Mouse (Mus musculus): ENCODE measurements around the gene Tnfrsf25. TPM values are rescaled to one million over a fixed set of nuclear protein-coding genes. Genes with fewer than 3 reads are reported as not detected.

The Tnfrsf25 gene
- polyA plus RNA-seq, 2 experiments, result 0.15 to 0.93 TPM

DNA sequence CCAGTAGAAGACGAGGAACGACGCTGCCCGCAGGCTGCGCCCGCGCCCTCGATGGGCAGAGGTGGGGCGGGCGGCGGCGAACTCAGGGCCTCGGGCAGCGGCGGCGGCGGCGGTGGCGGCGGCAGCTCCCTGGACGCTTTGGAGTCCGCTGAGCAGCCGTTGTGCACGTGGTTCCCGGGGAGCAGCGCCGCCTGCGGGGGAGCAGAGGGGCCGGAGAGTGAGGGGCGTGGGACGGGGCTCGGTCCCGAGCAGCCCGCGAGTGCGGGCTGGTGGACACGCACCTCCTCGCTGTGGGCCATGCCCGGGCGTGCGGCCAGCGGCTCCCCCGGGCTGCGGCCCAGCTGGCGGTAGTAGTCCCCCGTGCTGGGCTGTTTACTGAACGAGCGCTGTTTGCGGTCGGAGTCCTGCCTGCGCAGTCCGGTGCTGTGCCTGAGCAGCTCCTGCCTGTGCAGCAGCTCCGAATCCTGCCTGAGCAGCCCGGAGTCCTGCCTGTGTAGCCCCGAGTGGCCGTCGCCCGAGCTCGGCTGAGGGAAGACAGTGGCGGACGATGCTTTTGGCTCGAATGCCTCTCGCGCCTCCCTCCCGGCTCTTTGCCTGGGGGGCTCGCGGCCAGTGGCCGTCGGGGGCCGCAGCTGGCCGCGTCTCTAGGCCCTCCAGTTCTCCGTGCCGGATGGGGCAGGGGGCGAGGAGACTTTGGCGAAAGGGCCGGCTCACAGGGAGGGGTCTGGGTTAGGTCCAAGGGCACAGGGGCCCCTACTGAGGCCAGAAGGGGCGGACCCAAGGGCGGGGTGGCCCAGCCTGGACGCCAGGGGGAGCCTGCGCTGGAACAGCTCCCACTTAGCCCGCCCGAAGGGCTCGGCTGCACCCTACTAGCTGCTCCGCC, 15.3 kb downstream of the Tnfrsf25 start:
- TF ChIP-seq CTCF (IDR thresholded peaks at IDR 0.05; ENCODE audit: low read depth) (peak; percentile 59), EP300 (IDR thresholded peaks at IDR 0.05; ENCODE audit: low read depth) (no peak)
- WGBS (ENCODE audit: insufficient replicate concordance), result under 1% methylated on average over 84 of the region's 85 CpGs

DNA sequence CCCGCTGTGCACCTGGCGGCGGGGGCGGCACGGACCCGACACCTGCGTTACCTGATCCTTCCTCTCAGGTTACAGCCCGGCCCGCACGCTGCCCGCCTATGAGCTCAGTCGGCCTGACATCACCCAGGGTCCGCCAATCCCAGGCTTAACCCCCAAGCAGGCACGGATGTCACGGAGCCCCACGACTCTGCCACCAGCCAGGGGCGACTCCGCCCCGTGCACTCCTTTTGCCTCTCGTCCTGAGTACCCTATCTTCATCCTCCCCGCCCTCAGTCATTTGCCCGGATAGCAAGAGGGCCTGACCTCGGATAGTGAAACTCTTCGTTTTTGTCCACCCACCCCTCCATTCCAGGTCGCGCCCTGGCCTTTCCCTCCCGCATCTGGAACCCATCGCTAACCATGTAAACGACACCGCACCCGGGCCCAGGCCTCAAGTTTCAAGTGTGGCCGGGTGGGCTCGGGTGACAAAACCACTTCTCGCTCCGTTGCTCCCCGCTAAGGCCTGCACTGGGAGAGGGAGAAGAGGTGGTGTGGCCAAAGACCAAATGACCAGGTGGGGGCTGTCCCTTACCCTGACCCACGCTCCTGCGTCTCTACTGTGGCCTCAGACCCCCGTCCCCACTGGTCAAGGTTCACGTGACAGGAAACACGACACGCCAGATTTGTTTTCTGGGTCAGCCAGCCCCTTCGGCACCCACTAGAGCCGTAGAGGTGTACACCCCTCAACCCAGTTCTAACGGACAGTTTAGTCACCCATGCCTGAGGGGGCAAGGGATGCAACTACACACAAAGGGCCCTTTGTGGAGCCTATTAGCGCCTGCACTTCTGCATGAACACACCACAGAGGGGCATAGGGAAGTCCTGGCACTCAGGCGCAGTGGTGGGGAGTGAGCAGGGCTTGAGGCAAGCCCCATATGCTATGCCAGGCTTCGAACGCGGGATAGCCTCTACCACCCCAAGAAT, 16.4 kb downstream of the Tnfrsf25 start:
- no peak for ATAC-seq (ENCODE audit: insufficient read depth)
- 7% methylated on average over 50 of the region's 50 CpGs for WGBS (ENCODE audit: insufficient replicate concordance)

More for the DNA sequence above, 15.3 kb downstream of the Tnfrsf25 start:
- Histone ChIP-seq H3K4me2 (ENCODE audit: low read depth) (peak overlapping the region; percentile 53), H3K27ac (no peak overlapping the region), H3K9me3 (ENCODE audit: control insufficient read depth, low read length) (no peaks in the 10 kb centered on the region), H3K27me3 (ENCODE audit: control insufficient read depth, insufficient read depth, low read length) (peaks cover 85% of the 10 kb centered on the region), H3K4me1 (replicated peaks; ENCODE audit: control insufficient read depth in 2 of 2, insufficient read depth in 2 of 2, low read length in 1 of 2) (no peaks in the 10 kb centered on the region), H3K36me3 (replicated peaks; ENCODE audit: control insufficient read depth, insufficient read depth, low read depth) (no peaks in the 10 kb centered on the region), H3K4me3 (ENCODE audit: insufficient read depth in 1 of 2, low read depth in 2 of 2, low read length in 2 of 2) (peak overlapping the region; percentile 7 to 45; a peak in 2 of 4 replicates), H3K9ac (replicated peaks) (no peak overlapping the region)
- no peak for DNase-seq (ENCODE audit: low read depth in 3 of 3, low spot score in 3 of 3)
- ATAC-seq (ENCODE audit: insufficient read depth), result peak; percentile 56

DNA sequence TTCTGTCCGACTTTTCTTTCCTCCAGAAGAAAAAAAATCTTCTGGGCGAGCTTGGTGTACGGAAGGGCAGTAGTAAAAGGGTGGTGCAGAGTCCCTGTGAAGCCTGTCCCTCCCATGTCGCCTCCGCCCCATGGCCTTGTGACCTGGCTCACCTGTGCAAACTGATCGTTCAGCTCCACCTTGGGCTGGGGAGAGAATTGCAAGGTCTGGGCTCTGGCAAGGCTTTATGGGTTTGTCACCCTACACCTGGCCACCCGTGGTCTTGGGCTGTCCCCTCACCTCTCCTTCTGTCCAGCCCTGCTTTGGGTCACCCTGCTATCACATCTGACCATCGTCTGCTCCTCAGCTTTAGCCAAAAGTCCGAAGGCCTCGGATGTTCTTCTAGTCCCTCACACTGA, 17.0 kb downstream of the Tnfrsf25 start:
- no peak for ATAC-seq (ENCODE audit: insufficient read depth)
- Histone ChIP-seq H3K4me3 (ENCODE audit: insufficient read depth in 1 of 2, low read depth in 2 of 2, low read length in 2 of 2) (no peak overlapping the region), H3K36me3 (replicated peaks; ENCODE audit: control insufficient read depth, insufficient read depth, low read depth) (no peaks in the 10 kb centered on the region), H3K9ac (replicated peaks) (no peak overlapping the region), H3K4me2 (ENCODE audit: low read depth) (no peak overlapping the region), H3K27ac (no peak overlapping the region), H3K27me3 (ENCODE audit: control insufficient read depth, insufficient read depth, low read length) (peaks cover 67% of the 10 kb centered on the region), H3K9me3 (ENCODE audit: control insufficient read depth, low read length) (no peaks in the 10 kb centered on the region), H3K4me1 (replicated peaks; ENCODE audit: control insufficient read depth in 2 of 2, insufficient read depth in 2 of 2, low read length in 1 of 2) (no peaks in the 10 kb centered on the region)
- no peak for DNase-seq (ENCODE audit: low read depth in 3 of 3, low spot score in 3 of 3)
- WGBS (ENCODE audit: insufficient replicate concordance), result 33% methylated on average over 10 of the region's 10 CpGs
- no peak for TF ChIP-seq EP300 (IDR thresholded peaks at IDR 0.05; ENCODE audit: low read depth)
- no peak for TF ChIP-seq CTCF (IDR thresholded peaks at IDR 0.05; ENCODE audit: low read depth)

More for the DNA sequence above, 16.4 kb downstream of the Tnfrsf25 start:
- Histone ChIP-seq H3K9me3 (ENCODE audit: control insufficient read depth, low read length) (no peaks in the 10 kb centered on the region), H3K9ac (replicated peaks) (no peak overlapping the region), H3K4me1 (replicated peaks; ENCODE audit: control insufficient read depth in 2 of 2, insufficient read depth in 2 of 2, low read length in 1 of 2) (no peaks in the 10 kb centered on the region), H3K4me2 (ENCODE audit: low read depth) (peak overlapping the region; percentile 53), H3K4me3 (ENCODE audit: insufficient read depth in 1 of 2, low read depth in 2 of 2, low read length in 2 of 2) (peak overlapping the region in 1 of 2 experiments; percentile 4; a peak in 1 of 4 replicates), H3K36me3 (replicated peaks; ENCODE audit: control insufficient read depth, insufficient read depth, low read depth) (no peaks in the 10 kb centered on the region), H3K27ac (no peak overlapping the region), H3K27me3 (ENCODE audit: control insufficient read depth, insufficient read depth, low read length) (peaks cover 74% of the 10 kb centered on the region)
- no peak for DNase-seq (ENCODE audit: low read depth in 3 of 3, low spot score in 3 of 3)
- TF ChIP-seq EP300 (IDR thresholded peaks at IDR 0.05; ENCODE audit: low read depth) (no peak), CTCF (IDR thresholded peaks at IDR 0.05; ENCODE audit: low read depth) (no peak)

- Histone ChIP-seq H3K4me2 (ENCODE audit: low read depth) (no peak overlapping the region), H3K36me3 (replicated peaks; ENCODE audit: control insufficient read depth, insufficient read depth, low read depth) (no peaks in the 10 kb centered on the region), H3K27me3 (ENCODE audit: control insufficient read depth, insufficient read depth, low read length) (peaks cover 63% of the 10 kb centered on the region), H3K9me3 (ENCODE audit: control insufficient read depth, low read length) (no peaks in the 10 kb centered on the region), H3K9ac (replicated peaks) (no peak overlapping the region), H3K4me1 (replicated peaks; ENCODE audit: control insufficient read depth in 2 of 2, insufficient read depth in 2 of 2, low read length in 1 of 2) (peaks cover 0 to under 1% of the 10 kb centered on the region in 2 experiments; a peak in 3 of 4 replicates), H3K4me3 (ENCODE audit: insufficient read depth in 1 of 2, low read depth in 2 of 2, low read length in 2 of 2) (no peak overlapping the region), H3K27ac (no peak overlapping the region)
- DNase-seq (ENCODE audit: low read depth in 3 of 3, low spot score in 3 of 3), result no peak
- TF ChIP-seq EP300 (IDR thresholded peaks at IDR 0.05; ENCODE audit: low read depth) (no peak), CTCF (IDR thresholded peaks at IDR 0.05; ENCODE audit: low read depth) (no peak)
- 41% methylated on average over 5 of the region's 5 CpGs for WGBS (ENCODE audit: insufficient replicate concordance)
- ATAC-seq (ENCODE audit: insufficient read depth), result no peak
These were observed 17.5 kb downstream of the Tnfrsf25 start for GRCm38 (mm10) chr4:152133213-152133612.
